Mouse (Mus musculus) myocyte (in vitro differentiated cells): ENCODE data around the gene Msh6.
"Not testable (repeated sequence)": the region's sequence is repeated elsewhere in the genome, so short reads cannot be mapped to it uniquely, and the experiment has no call there.

Experiments used
- CEBPB ChIP-seq: IDR thresholded peaks from 2 replicates; pipeline ENCODE4 v1.6.1; 2011; ENCODE audit warnings: mild to moderate bottlenecking, moderate library complexity; ENCODE audit not compliant: poor library complexity, insufficient read depth, severe bottlenecking
- E2F4 ChIP-seq: IDR thresholded peaks from one replicate; pipeline ENCODE4 v1.6.1; 2011; ENCODE audit warnings: mild to moderate bottlenecking, control low read depth, moderate library complexity; ENCODE audit not compliant: insufficient read depth
- MAX ChIP-seq: IDR thresholded peaks from one replicate; pipeline ENCODE4 v1.6.1; 2011; ENCODE audit warnings: low read depth, mild to moderate bottlenecking, control low read depth
- MYOD1 ChIP-seq, 3 experiments: IDR thresholded peaks; one replicate each; pipeline ENCODE4 v1.6.1; 2011; ENCODE audit warnings: control low read depth in 2 of 3, low read depth in 2 of 3, mild to moderate bottlenecking in 2 of 3, moderate library complexity in 1 of 3; ENCODE audit not compliant: insufficient read length in 2 of 3, control insufficient read depth in 1 of 3
- MYOG ChIP-seq, 3 experiments: IDR thresholded peaks; one replicate each; pipeline ENCODE4 v1.6.1; 2011; ENCODE audit warnings: control low read depth in 2 of 3, low read depth in 2 of 3, mild to moderate bottlenecking in 2 of 3; ENCODE audit not compliant: insufficient read length in 2 of 3, control insufficient read depth in 1 of 3, insufficient read depth in 1 of 3
- POLR2A ChIP-seq: IDR thresholded peaks from one replicate; pipeline ENCODE4 v1.6.1; 2011; ENCODE audit warnings: low read depth, mild to moderate bottlenecking, control low read depth, moderate library complexity; ENCODE audit not compliant: insufficient read length
- POLR2AphosphoS2 ChIP-seq: IDR thresholded peaks from one replicate; pipeline ENCODE4 v1.6.1; 2011; ENCODE audit warnings: low read depth, control low read depth; ENCODE audit not compliant: insufficient read length
- SRF ChIP-seq: IDR thresholded peaks from one replicate; pipeline ENCODE4 v1.6.1; 2011; ENCODE audit warnings: low read depth; ENCODE audit not compliant: control insufficient read depth, insufficient read length
- TCF12 ChIP-seq: IDR thresholded peaks from one replicate; pipeline ENCODE4 v1.6.1; 2011; ENCODE audit warnings: mild to moderate bottlenecking, control low read depth; ENCODE audit not compliant: poor library complexity, insufficient read depth, severe bottlenecking
- USF1 ChIP-seq: IDR thresholded peaks from one replicate; pipeline ENCODE4 v1.6.1; 2011; ENCODE audit warnings: low read depth, mild to moderate bottlenecking, control low read depth, moderate library complexity

- not testable (repeated sequence) for TF ChIP-seq POLR2A; CEBPB; USF1; MAX; POLR2AphosphoS2; E2F4; MYOG (IDR thresholded peaks at IDR 0.05; ENCODE audit: control insufficient read depth in 1 of 3, insufficient read depth in 1 of 3, insufficient read length in 2 of 3, low read depth in 2 of 3); TCF12; MYOD1 (IDR thresholded peaks at IDR 0.05; ENCODE audit: control insufficient read depth in 1 of 3, insufficient read length in 2 of 3, low read depth in 2 of 3); SRF
These were observed 20.2 kb upstream of the Msh6 start for GRCm38 (mm10) chr17:87954618-87955124.
